Mouse (Mus musculus) stomach, embryonic 14.5 days (tissue): ENCODE data around the gene Myh7. TPM values are rescaled to one million over a fixed set of nuclear protein-coding genes. Genes with fewer than 3 reads are reported as not detected.

Experiments used
- ATAC-seq: fragments of 200-750 bp; cut with Nextera tagmentation; 2 replicates; pipeline ENCODE4 v1.8.0; 2017; ENCODE audit warnings: low read depth, moderate TSS enrichment; ENCODE audit not compliant: insufficient number of reproducible peaks, insufficient read depth, low FRiP score
- H3K27ac ChIP-seq: fragments of 300-500 bp; sonication (generic); 2 replicates; pipeline ENCODE4 v1.5.1; 2014; ENCODE audit warnings: mild to moderate bottlenecking, low read length, moderate library complexity, mixed read lengths
- H3K27me3 ChIP-seq: fragments of 300-500 bp; sonication (generic); 2 replicates; pipeline ENCODE4 v1.6.1; 2014; ENCODE audit warnings: low read length, control low read depth, mixed read lengths; ENCODE audit not compliant: control insufficient read depth, insufficient read depth
- H3K36me3 ChIP-seq: fragments of 300-500 bp; sonication (generic); 2 replicates; pipeline ENCODE4 v1.6.1; 2014; ENCODE audit warnings: mild to moderate bottlenecking, control low read depth, low read length, moderate library complexity, mixed read lengths; ENCODE audit not compliant: control insufficient read depth, insufficient read depth
- H3K4me1 ChIP-seq: fragments of 300-500 bp; sonication (generic); 2 replicates; pipeline ENCODE4 v1.6.1; 2014; ENCODE audit warnings: low read length, control low read depth, mixed read lengths; ENCODE audit not compliant: control insufficient read depth, insufficient read depth
- H3K4me2 ChIP-seq: fragments of 300-500 bp; sonication (generic); replicated peaks from 2 replicates; pipeline ENCODE4 v1.6.1; 2014; ENCODE audit warnings: low read depth, low read length, control low read depth
- H3K4me3 ChIP-seq: fragments of 300-500 bp; sonication (generic); 2 replicates; pipeline ENCODE4 v1.5.1; 2014; ENCODE audit warnings: low read depth, low read length, control low read depth
- H3K9ac ChIP-seq: fragments of 300-500 bp; sonication (generic); replicated peaks from 2 replicates; pipeline ENCODE4 v1.6.1; 2014; ENCODE audit warnings: low read depth, mild to moderate bottlenecking, control low read depth, low read length, moderate library complexity, mixed read lengths
- H3K9me3 ChIP-seq: fragments of 300-500 bp; sonication (generic); 2 replicates; pipeline ENCODE4 v1.6.1; 2016; ENCODE audit warnings: low read depth, low read length, control low read depth; ENCODE audit not compliant: control insufficient read depth
- WGBS: fragments of 180-500 bp; shearing (Covaris S2); extraction: QIAGEN DNeasy Blood & Tissue Kit; methylation state at CpG from one replicate; pipeline ENCODE4 v1.1.7; 2014; 5-methylcytosine and 5-hydroxymethylcytosine counted together
- polyA plus RNA-seq: library from polyadenylated mRNA; unstranded; fragments of >200 nt; fragmentation: Nextera tagmentation; extraction: Ambion mirVana; gene quantifications from 2 replicates; pipeline ENCODE4 v1.2.1, GENCODE M21; 2014

Myh7 gene
- polyA plus RNA-seq, 1 experiment from 2014 or later: 5.9 TPM

DNA sequence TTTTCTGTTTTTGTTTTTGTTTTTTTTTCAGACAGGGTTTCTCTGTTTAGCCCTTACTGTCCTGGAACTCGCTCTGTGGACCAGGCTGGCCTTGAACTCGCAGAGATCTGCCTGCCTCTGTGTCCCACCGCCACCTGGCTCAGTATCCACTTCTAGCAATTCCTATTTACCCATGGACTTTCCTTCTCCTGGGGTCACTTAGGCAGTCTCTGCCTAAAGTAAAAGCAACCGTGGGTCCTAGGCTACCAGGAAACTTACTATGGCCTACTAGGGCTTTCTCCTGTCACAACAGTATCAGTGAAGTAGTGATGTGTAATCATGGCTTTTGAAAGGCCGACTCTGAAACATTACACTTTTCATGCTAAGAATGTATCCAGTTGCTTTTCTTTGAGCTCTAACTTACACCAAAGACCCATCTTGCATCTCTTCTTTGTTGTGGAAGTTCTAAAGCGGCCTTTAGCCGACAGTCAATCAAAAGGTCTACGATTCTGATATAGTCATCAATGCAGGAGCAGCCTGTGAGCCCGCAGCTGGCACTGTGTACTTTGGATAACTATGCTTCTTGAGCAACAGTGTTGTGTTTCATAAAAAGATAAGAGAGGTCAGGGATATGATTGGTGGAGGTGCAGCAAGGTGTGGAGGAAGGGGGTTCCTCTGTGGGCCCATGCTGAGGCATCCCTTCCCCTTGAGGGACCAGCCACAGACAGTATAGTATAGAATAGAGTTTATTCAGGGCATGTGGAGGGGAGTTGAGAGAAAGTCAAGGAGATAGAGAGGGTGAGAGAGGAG lies 12.9 kb upstream of the Myh7 start:
- Histone ChIP-seq H3K9ac (no peak overlapping the region), H3K4me2 (no peak overlapping the region), H3K4me3 (no peak overlapping the region), H3K27me3 (no peaks in the 10 kb centered on the region), H3K27ac (no peak overlapping the region), H3K36me3 (no peaks in the 10 kb centered on the region), H3K4me1 (no peaks in the 10 kb centered on the region), H3K9me3 (no peaks in the 10 kb centered on the region)
- WGBS: 82% methylated on average over 9 of the region's 9 CpGs
- ATAC-seq: no peak

DNA sequence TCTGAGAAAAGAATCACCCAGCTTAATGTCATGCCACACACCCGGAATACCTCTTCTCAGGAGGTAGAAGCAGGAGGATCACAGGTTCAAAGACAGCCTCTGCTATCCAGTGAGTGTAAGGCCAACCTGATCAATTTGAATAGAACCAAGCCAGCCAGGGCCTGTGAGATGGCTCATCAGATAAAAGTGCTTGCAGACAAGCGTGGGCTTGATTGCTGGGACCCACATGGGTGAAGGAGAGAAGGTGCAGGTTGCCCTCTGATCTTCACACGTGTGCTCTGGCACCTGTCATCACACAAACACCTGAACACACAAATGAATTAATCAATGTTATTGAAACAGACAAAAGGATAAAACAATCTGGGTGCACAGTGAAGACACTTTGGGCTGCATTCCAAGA lies 12.1 kb upstream of the Myh7 start:
- Histone ChIP-seq H3K27me3 (no peaks in the 10 kb centered on the region), H3K27ac (no peak overlapping the region), H3K9me3 (no peaks in the 10 kb centered on the region), H3K4me2 (no peak overlapping the region), H3K4me1 (no peaks in the 10 kb centered on the region), H3K4me3 (no peak overlapping the region), H3K9ac (no peak overlapping the region), H3K36me3 (no peaks in the 10 kb centered on the region)
- 61% methylated on average over 3 of the region's 3 CpGs for WGBS
- ATAC-seq: no peak

DNA sequence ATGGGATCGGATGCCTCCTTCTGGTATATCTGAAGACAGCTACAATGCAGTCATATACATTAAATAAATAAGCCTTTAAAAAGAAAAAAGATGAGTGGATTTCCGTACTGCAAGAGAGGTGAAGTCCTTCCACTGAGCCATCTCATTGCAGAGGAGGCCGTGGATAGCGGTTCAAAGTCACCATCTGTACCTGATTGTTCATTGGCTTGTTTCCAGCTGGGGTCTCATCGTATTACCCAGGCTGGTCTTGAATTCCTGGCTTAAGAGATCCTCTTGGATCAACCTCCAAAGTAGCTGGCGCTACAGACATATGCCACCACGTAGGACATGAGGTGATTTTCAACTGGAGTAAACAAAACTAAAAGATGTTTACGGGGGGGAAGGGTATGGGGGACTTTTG lies 11.5 kb upstream of the Myh7 start:
- no peaks in the 10 kb centered on the region for H3K9me3 ChIP-seq
- no peak overlapping the region for H3K4me3 ChIP-seq
- no peak overlapping the region for H3K4me2 ChIP-seq
- no peak overlapping the region for H3K27ac ChIP-seq
- no peak overlapping the region for H3K9ac ChIP-seq
- H3K4me1 ChIP-seq: no peaks in the 10 kb centered on the region
- H3K36me3 ChIP-seq: no peaks in the 10 kb centered on the region
- WGBS: 83% methylated on average over 8 of the region's 8 CpGs
- no peaks in the 10 kb centered on the region for H3K27me3 ChIP-seq
- no peak for ATAC-seq

DNA sequence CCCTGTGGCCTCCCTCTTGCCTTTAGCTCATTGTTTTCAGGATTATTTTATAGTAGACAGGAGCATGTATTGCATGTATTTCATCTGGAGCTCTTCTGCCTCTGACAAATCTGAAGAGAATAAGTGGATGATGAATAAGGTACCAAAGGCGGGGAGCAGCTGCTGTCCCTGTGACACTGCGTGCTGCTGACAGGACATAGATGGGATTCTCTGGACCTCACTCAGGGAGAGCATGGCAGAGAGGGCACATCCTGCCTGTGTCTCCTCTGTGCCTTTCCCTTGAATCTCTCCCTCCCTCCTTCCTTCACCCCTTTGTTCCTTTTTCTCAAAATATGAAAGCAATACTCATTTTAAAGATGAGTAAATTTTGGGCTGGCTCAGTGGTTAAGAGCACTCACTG lies 11.1 kb upstream of the Myh7 start:
- Histone ChIP-seq H3K4me3 (no peak overlapping the region), H3K9me3 (no peaks in the 10 kb centered on the region), H3K4me1 (no peaks in the 10 kb centered on the region), H3K4me2 (no peak overlapping the region), H3K27ac (no peak overlapping the region), H3K36me3 (no peaks in the 10 kb centered on the region), H3K9ac (no peak overlapping the region), H3K27me3 (no peaks in the 10 kb centered on the region)
- 44% methylated on average over 2 of the region's 2 CpGs for WGBS
- ATAC-seq: no peak

DNA sequence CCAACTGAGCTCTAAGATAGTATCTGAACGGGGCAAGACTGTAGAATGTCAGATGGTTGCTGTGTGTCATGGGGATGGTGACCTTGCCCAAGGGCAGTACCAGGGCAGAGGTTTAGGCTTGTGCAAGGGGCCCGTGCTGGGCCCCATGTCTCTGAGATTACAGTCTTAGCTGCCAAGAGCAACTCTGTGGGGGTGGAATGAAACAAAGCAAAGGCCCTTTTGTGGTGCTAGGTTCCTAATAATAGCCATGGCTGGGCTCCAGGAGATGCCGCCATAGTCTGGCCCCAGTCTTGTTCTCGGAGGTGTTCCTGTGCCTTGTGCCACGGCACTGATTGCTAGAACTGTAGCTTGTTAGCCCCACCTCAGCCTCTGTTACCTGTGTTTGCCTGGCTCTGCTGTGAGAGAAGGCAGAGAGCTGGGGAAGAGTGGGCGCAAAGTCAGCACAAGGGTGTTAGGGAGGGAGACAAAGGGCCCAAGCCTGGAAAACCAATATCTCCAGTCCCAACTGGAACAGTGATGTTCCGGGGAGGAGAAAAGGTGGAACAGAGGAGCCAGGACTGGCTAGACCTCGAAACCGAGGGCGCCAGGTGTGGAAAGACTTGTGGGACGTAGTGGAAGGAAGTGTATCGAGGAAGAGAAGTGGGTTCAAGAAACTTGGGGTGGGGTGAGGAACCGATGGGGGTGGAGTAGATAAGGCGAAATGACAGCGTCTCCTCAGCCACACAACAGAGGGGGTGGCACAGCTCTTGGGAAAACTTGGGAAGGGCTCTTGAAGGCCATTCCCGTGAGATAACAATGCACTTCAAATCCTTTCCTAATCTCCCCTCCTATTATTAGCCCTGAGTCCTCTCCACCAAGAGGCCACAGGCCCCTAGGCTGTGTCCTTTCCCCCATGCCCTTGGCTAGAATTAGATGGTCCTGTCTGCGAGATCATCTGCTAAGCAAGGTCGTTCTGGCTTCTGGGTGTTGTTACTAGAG lies 9.7 kb upstream of the Myh7 start:
- Histone ChIP-seq H3K9me3 (no peaks in the 10 kb centered on the region), H3K4me1 (no peaks in the 10 kb centered on the region), H3K4me2 (no peak overlapping the region), H3K36me3 (no peaks in the 10 kb centered on the region), H3K9ac (no peak overlapping the region), H3K27me3 (no peaks in the 10 kb centered on the region), H3K27ac (no peak overlapping the region), H3K4me3 (no peak overlapping the region)
- ATAC-seq: 0 out of 2 replicates have a peak, but pooled peaks have one; percentile 14
- 72% methylated on average over 18 of the region's 18 CpGs for WGBS

DNA sequence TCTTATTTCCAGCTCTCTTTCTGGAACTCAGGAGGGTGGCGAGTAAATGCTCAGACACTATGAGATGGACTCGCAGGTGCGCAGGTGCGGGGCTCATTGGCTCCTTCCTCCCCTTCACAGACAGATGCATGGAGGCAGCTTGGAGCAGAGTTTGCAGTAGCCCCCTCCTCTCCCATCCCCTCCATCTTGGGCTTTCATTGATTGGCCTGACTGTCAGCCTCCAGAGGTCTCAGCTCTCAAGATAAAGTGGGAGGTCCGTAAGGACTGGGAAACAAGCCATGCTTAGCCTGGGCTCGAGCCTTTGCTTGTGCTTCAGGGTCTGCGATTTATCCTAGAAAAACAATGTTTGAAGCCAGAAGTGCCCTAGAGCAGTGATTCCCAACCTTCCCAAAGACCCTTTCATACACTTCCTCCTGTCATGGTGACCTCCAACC lies 8.3 kb upstream of the Myh7 start:
- Histone ChIP-seq H3K4me1 (no peaks in the 10 kb centered on the region), H3K9me3 (no peaks in the 10 kb centered on the region), H3K36me3 (no peaks in the 10 kb centered on the region), H3K27ac (no peak overlapping the region), H3K9ac (no peak overlapping the region), H3K27me3 (no peaks in the 10 kb centered on the region), H3K4me3 (no peak overlapping the region), H3K4me2 (no peak overlapping the region)
- ATAC-seq: no peak
- WGBS: 52% methylated on average over 7 of the region's 7 CpGs

DNA sequence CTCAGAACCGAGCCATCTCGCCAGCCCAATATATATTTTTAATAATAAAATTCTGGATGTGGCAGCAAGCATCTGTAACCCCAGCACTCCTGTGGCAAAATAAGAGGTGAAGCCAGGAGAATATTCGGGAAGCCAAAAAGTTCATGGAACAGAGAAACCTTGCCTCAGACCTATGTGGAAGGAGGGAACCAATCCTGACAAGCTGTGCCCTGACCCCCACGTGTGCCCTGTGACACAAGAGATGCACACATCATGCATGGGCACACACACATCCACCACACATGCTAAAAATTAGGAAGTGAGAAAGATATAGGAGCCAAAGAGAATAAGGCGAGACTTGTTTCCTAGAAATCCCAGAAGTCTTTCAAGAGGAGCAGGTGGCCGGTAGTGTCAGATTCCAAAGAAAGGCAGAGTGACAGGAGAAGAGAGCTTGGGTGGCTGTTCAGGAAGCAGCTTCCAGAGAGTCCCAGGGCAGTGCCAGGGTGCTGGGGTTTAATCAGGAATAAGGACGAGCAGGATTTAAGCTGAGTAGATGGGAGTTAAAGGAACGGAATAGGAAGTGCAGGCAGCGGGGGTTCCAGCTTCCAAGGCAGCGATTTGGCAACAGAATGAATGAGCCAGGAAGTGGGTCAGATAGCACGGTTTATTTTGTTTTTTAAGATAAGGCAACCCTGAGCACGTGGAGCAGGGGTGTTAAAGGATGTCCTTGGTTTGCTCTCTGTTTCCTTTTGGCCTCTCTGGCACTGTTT lies 7.7 kb upstream of the Myh7 start:
- WGBS: 35% methylated on average over 12 of the region's 12 CpGs
- Histone ChIP-seq H3K4me3 (no peak overlapping the region), H3K9ac (no peak overlapping the region), H3K36me3 (no peaks in the 10 kb centered on the region), H3K4me2 (no peak overlapping the region), H3K4me1 (no peaks in the 10 kb centered on the region), H3K27ac (no peak overlapping the region), H3K27me3 (no peaks in the 10 kb centered on the region), H3K9me3 (no peaks in the 10 kb centered on the region)
- no peak for ATAC-seq

DNA sequence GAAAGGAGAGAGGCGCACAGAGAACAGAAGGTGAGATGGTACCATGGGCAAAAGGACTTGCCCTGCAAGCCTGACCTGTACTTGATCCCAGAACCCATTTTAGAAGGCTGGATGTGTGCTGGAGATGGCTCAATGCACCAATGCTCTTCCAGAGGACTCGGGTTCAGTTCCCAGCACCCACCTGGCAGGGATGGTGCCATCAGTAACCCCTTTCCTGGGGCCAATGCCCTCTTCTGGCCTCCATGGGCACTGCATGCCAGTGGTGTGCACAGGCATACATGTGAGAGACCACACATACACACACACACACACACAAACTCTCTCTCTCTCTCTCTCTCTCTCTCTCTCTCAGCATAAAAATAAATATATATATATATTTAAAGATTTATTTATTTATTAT lies 7.0 kb upstream of the Myh7 start:
- H3K27ac ChIP-seq: no peak overlapping the region
- H3K4me3 ChIP-seq: no peak overlapping the region
- H3K27me3 ChIP-seq: no peaks in the 10 kb centered on the region
- no peak for ATAC-seq
- H3K9ac ChIP-seq: no peak overlapping the region
- no peaks in the 10 kb centered on the region for H3K9me3 ChIP-seq
- H3K4me1 ChIP-seq: no peaks in the 10 kb centered on the region
- 100% methylated on average over 2 of the region's 2 CpGs for WGBS
- H3K4me2 ChIP-seq: no peak overlapping the region
- no peaks in the 10 kb centered on the region for H3K36me3 ChIP-seq
